Mouse (Mus musculus): ENCODE measurements at regions not wholly inside any gene's neighbourhood (a gene's known extent, or its start where the extent isn't known, plus 50 kb on each side); places are given as distances from the start of the nearest gene placed in this dataset.

DNA sequence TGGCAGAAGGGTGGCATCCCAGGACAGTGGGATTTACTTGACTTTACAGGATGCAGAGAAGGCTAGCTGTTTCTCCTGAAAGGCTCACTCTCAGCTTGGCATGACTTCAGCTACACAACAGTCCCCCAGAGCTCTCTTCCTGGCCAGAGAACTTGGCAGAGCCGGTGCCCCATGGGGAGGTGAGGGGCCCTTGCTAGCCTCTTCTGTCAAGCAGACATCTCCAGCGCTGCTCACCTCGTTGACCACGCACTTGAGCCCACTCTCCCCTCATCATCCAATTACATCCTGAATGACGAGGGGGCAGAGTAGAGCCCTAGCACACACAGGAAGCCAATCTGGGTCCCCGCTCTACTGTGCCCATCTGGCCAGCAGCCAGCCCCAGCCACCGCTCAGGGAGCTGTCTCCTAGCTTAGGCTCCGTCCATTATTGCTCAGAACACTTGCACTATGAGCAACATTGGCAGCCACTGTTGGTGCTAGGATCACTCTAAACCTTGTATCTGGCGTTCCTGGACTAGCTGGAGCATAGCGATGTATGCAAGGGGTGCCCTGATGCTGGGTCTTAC, 201.7 kb upstream of the A230072I06Rik start:
- DNase-seq: no peak

- DNase-seq: no peak
These were observed 200.7 kb upstream of the A230072I06Rik start for GRCm38 (mm10) chr8:12077896-12078295.

GRCm38 (mm10) chr8:12078679-12079566, 199.7 kb upstream of the A230072I06Rik start:
- no peak for DNase-seq

- no peak for DNase-seq
These were observed 197.1 kb upstream of the A230072I06Rik start for GRCm38 (mm10) chr8:12081536-12081935.

- DNase-seq: no peak
These were observed 191.3 kb upstream of the A230072I06Rik start for GRCm38 (mm10) chr8:12087192-12087800.

- no peak for DNase-seq
These were observed 178.5 kb upstream of the A230072I06Rik start for GRCm38 (mm10) chr8:12100145-12100544.

DNA sequence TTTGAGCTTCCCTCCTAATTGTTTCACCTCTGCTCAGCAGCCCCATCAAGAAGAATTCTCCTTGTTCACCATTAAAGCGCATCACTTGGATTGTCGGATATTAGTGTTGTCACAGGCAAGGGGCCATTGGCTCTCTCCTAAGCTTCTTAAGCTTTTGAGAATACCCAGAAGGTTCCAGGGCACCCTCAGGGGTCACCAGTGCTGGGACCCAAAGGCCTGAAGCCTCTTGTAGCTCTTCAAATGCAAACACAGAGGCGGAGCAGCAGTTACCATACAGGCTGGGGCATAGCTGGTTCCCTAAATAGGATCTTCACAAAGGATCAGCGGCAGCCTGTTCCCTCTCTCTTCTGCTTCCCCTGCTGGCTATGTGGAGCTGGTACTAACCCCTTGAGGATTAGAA, 175.3 kb upstream of the A230072I06Rik start:
- no peak for DNase-seq

- DNase-seq: no peak
These were observed 173.3 kb upstream of the A230072I06Rik start for GRCm38 (mm10) chr8:12105106-12105901.

GRCm38 (mm10) chr8:12108578-12108977, 170.0 kb upstream of the A230072I06Rik start:
- DNase-seq: no peak

- DNase-seq: no peak
These were observed 167.0 kb upstream of the A230072I06Rik start for GRCm38 (mm10) chr8:12111626-12112025.

- DNase-seq: no peak
These were observed 165.6 kb upstream of the A230072I06Rik start for GRCm38 (mm10) chr8:12113023-12113422.

GRCm38 (mm10) chr8:12126374-12127001, 152.1 kb upstream of the A230072I06Rik start:
- no peak for DNase-seq

GRCm38 (mm10) chr8:12127106-12127800, 151.4 kb upstream of the A230072I06Rik start:
- DNase-seq: no peak

- no peak for DNase-seq
These were observed 150.7 kb upstream of the A230072I06Rik start for GRCm38 (mm10) chr8:12127801-12128490.

GRCm38 (mm10) chr8:12130591-12130990, 148.0 kb upstream of the A230072I06Rik start:
- no peak for DNase-seq

DNA sequence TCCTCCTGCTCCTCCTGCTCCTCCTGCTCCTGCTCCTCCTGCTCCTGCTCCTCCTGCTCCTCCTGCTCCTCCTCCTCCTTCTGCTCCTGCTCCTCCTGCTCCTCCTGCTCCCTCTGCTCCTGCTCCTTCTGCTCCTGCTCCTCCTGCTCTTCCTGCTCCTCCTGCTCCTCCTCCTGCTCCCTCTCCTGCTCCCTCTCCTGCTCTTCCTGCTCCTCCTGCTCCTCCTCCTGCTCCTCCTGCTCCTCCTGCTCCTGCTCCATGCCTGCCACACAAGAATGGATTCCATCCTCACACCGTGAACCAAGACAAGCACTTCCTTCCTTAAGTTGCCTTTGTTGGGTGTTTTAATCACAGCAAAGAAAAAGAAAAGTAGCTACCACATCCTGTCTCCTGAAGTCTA, 144.4 kb upstream of the A230072I06Rik start:
- no peak for DNase-seq

GRCm38 (mm10) chr8:12135392-12136177, 143.0 kb upstream of the A230072I06Rik start:
- DNase-seq: no peak

DNA sequence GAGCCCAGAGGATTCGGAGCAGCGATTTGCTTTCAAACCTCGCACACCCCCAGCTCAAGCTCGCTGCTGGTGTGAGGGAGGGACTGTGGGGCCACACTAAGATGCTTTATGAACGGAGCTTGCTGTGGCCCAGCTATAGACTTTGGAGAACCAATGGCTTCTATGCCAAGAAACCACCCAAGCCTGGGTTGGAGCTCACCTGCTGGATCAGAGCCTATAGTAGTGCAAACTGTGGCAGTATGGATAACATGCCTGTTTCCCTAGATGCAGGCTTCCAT, 142.5 kb upstream of the A230072I06Rik start:
- no peak for DNase-seq

GRCm38 (mm10) chr8:12137496-12137895, 141.1 kb upstream of the A230072I06Rik start:
- DNase-seq: no peak

DNA sequence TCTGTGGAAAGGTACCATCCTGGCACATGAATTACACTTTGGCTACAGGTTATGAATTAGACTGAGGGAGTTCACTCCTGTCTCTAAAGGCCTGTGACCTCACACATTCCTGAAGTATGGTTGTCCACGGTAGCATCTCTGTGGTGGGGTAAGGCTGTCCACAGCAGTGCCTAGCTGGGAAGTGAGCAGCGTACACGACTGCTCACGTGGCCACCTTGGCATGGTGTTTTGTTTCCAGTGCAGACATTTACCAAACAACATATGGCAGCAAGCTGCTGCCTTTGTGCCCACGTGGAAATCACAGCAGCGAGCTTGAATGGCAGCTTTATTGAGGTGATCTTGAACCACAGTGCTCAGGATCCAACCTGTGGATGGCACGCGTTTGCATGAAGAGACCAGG, 140.7 kb upstream of the A230072I06Rik start:
- DNase-seq: no peak

DNA sequence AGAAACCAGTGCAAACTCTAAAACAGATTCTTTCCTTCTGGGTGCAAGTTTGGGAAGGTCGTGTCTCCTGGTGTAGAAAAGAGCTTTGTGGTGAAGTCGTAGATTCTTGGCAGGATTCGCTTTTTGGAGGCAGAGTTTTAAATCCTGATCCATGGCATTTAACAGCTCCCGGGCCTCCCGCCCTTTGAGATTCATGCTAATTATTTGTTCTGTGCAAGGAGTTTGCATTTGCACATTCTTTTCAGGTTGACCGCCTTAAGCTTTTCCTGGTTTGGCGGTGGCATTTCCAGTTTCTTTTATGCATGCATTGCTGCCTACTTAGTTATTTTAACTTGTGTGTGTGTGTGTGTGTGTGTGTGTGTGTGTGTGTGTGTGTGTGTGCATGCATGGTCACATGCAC, 126.9 kb upstream of the A230072I06Rik start:
- DNase-seq: no peak
